Comparison of ENCODE assay signal across 21 mouse cellular contexts in genomic region chr17:56603186-56604069, GRCm38 (mm10). TPM values are rescaled to one million over a fixed set of nuclear protein-coding genes. Genes with fewer than 3 reads are reported as not detected.
A peak's percentile ranks its signal among the peaks of the same experiment; 100 is the strongest.
DNase-seq lines count a peak whose midpoint lies in the region; ATAC-seq and TF ChIP-seq lines count a peak whose summit lies in the region.
"Had no signal": no experiment of that assay in that cellular context is flagged by ENCODE, and none has a peak within 500 bp of the region (broad histone marks: within the 10 kb centered on the region; RNA-seq: fewer than 3 reads in every experiment).

No protein-coding gene starts in this region.

- no peak overlapping the region for H3K9ac ChIP-seq in forebrain, embryonic 12.5 days
- no peak overlapping the region for H3K9ac ChIP-seq in forebrain, embryonic 13.5 days
- H3K9ac ChIP-seq in hindbrain, embryonic 12.5 days: no peak overlapping the region
- H3K9ac ChIP-seq: embryonic facial prominence, embryonic 15.5 days; liver, embryonic 14.5 days; lung, embryonic 15.5 days; neural tube, embryonic 13.5 days had no signal

- peaks cover 6% of the 10 kb centered on the region for H3K4me1 ChIP-seq in forebrain, embryonic 12.5 days
- H3K4me1 ChIP-seq in forebrain, embryonic 13.5 days: peaks cover 3% of the 10 kb centered on the region
- no peaks in the 10 kb centered on the region for H3K4me1 ChIP-seq in bone marrow, adult 2 months (ENCODE audit: control insufficient read depth, insufficient read depth, low read length)
- H3K4me1 ChIP-seq in hindbrain, embryonic 12.5 days: peaks cover 9% of the 10 kb centered on the region

- DNase-seq in adrenal gland, adult 2 months: peak; percentile 72
- no peak for DNase-seq in adrenal gland, postnatal 25 days
- peak; percentile 49 to 58 for DNase-seq in cerebellum, postnatal 36 days
- no peak for DNase-seq in lung, postnatal 10 days
- DNase-seq: gastrocnemius, postnatal 10 days; kidney, adult 2 months; kidney, postnatal 10 days; right cerebral cortex, adult 18-20 months; thymus, adult 18-20 months; thymus, postnatal 4 days had no signal

- peak; percentile 19; the same call in 1 of the 2 replicates for TF ChIP-seq POLR2A in bone marrow, adult 2 months (IDR thresholded peaks at IDR 0.05; ENCODE audit: borderline replicate concordance, control insufficient read depth, low read depth, low read length)

- peaks cover 87% of the 10 kb centered on the region for H3K36me3 ChIP-seq in forebrain, embryonic 12.5 days (replicated peaks)
- peaks cover 91% of the 10 kb centered on the region for H3K36me3 ChIP-seq in forebrain, embryonic 13.5 days (ENCODE audit: poor library complexity, severe bottlenecking)
- peaks cover 85% of the 10 kb centered on the region for H3K36me3 ChIP-seq in hindbrain, embryonic 12.5 days

- no peak overlapping the region for H3K4me2 ChIP-seq in forebrain, embryonic 12.5 days
- H3K4me2 ChIP-seq in forebrain, embryonic 13.5 days: no peak overlapping the region
- H3K4me2 ChIP-seq in hindbrain, embryonic 12.5 days (replicated peaks): no peak overlapping the region
- H3K4me2 ChIP-seq: embryonic facial prominence, embryonic 15.5 days; lung, embryonic 15.5 days; midbrain, embryonic 11.5 days; neural tube, embryonic 13.5 days had no signal

- H3K4me3 ChIP-seq in forebrain, embryonic 12.5 days (replicated peaks): no peak overlapping the region
- no peak overlapping the region for H3K4me3 ChIP-seq in forebrain, embryonic 13.5 days
- H3K4me3 ChIP-seq in bone marrow, adult 2 months (replicated peaks; ENCODE audit: control insufficient read depth, low read depth, low read length): no peak overlapping the region
- H3K4me3 ChIP-seq in hindbrain, embryonic 12.5 days: no peak overlapping the region
- H3K4me3 ChIP-seq: embryonic facial prominence, embryonic 15.5 days; hindbrain, embryonic 10.5 days; lung, embryonic 15.5 days; neural tube, embryonic 13.5 days had no signal

- H3K27ac ChIP-seq in forebrain, embryonic 12.5 days: 0 out of 2 replicates have a peak overlapping the region, but pooled peaks have one; percentile 5
- no peak overlapping the region for H3K27ac ChIP-seq in forebrain, embryonic 13.5 days
- H3K27ac ChIP-seq in bone marrow, adult 2 months (ENCODE audit: control insufficient read depth, insufficient read depth, low read depth, low read length, poor library complexity): no peak overlapping the region
- H3K27ac ChIP-seq in hindbrain, embryonic 12.5 days: no peak overlapping the region
- H3K27ac ChIP-seq: embryonic facial prominence, embryonic 15.5 days; hindbrain, embryonic 10.5 days; liver, embryonic 14.5 days; lung, embryonic 15.5 days; macrophage; neural tube, embryonic 13.5 days had no signal

- no peaks in the 10 kb centered on the region for H3K9me3 ChIP-seq in forebrain, embryonic 12.5 days
- no peaks in the 10 kb centered on the region for H3K9me3 ChIP-seq in forebrain, embryonic 13.5 days (replicated peaks)
- H3K9me3 ChIP-seq in hindbrain, embryonic 12.5 days (replicated peaks): no peaks in the 10 kb centered on the region
- H3K9me3 ChIP-seq: embryonic facial prominence, embryonic 15.5 days; hindbrain, embryonic 10.5 days; lung, embryonic 15.5 days; neural tube, embryonic 13.5 days had no signal

- H3K27me3 ChIP-seq in forebrain, embryonic 12.5 days: no peaks in the 10 kb centered on the region
- H3K27me3 ChIP-seq in forebrain, embryonic 13.5 days: no peaks in the 10 kb centered on the region
- no peaks in the 10 kb centered on the region for H3K27me3 ChIP-seq in hindbrain, embryonic 12.5 days
- H3K27me3 ChIP-seq: embryonic facial prominence, embryonic 15.5 days; lung, embryonic 15.5 days; neural tube, embryonic 13.5 days had no signal

- ATAC-seq in forebrain, embryonic 12.5 days (ENCODE audit: low FRiP score): no peak
- ATAC-seq in forebrain, embryonic 13.5 days: no peak
- ATAC-seq in hindbrain, embryonic 12.5 days (ENCODE audit: low FRiP score): no peak

- 94% methylated on average over 28 of the region's 28 CpGs for WGBS in forebrain, embryonic 12.5 days
- 94% methylated on average over 28 of the region's 28 CpGs for WGBS in forebrain, embryonic 13.5 days
- 97% methylated on average over 28 of the region's 28 CpGs for WGBS in bone marrow, adult 2 months
- WGBS in hindbrain, embryonic 12.5 days: 95% methylated on average over 28 of the region's 28 CpGs

- no peak for TF ChIP-seq CTCF in bone marrow, adult 2 months (IDR thresholded peaks at IDR 0.05; ENCODE audit: control insufficient read depth, insufficient read depth, low read length)

RNA-seq across cellular contexts. Expression of gene 2410015M20Rik, which starts 6.1 kb away (rescaled TPM):
- 100 to 1,000 TPM; 317 to 361 TPM for total RNA-seq in adrenal gland, adult 2 months (2021)
- polyA plus RNA-seq in adrenal gland, adult 2 months (2012; rRNA removed): 98.0 and 117 TPM in 2 replicates
- total RNA-seq in adrenal gland, postnatal 25 days (2021): 303 and 325 TPM in 2 replicates
- 170 and 173 TPM in 2 replicates for polyA plus RNA-seq in forebrain, embryonic 12.5 days (2016; fragmentation: Nextera tagmentation; extraction: Ambion mirVana)
- polyA plus RNA-seq in forebrain, embryonic 13.5 days (2015; fragmentation: Nextera tagmentation; extraction: Ambion mirVana): 212 and 224 TPM in 2 replicates
- 44.0 and 94.1 TPM in 2 replicates for polyA plus RNA-seq in bone marrow, adult 2 months (2011; ENCODE audit: insufficient read depth, insufficient read length, low replicate concordance, missing spikeins)
- polyA plus RNA-seq in hindbrain, embryonic 12.5 days (2016; fragmentation: Nextera tagmentation; extraction: Ambion mirVana): 184 and 193 TPM in 2 replicates

RNA-seq across cellular contexts. Expression of gene Rpl36, which starts 9.8 kb away (rescaled TPM):
- 100 to 1,000 TPM; 720 to 828 TPM for total RNA-seq in adrenal gland, adult 2 months (2021)
- polyA plus RNA-seq in adrenal gland, adult 2 months (2012; rRNA removed): 1,273 and 1,721 TPM in 2 replicates
- total RNA-seq in adrenal gland, postnatal 25 days (2021): 836 and 891 TPM in 2 replicates
- polyA plus RNA-seq in forebrain, embryonic 12.5 days (2016; fragmentation: Nextera tagmentation; extraction: Ambion mirVana): 1,181 and 1,289 TPM in 2 replicates
- polyA plus RNA-seq in forebrain, embryonic 13.5 days (2015; fragmentation: Nextera tagmentation; extraction: Ambion mirVana): 1,314 and 1,523 TPM in 2 replicates
- polyA plus RNA-seq in bone marrow, adult 2 months (2011; ENCODE audit: insufficient read depth, insufficient read length, low replicate concordance, missing spikeins): 407 and 414 TPM in 2 replicates
- 1,045 and 1,230 TPM in 2 replicates for polyA plus RNA-seq in hindbrain, embryonic 12.5 days (2016; fragmentation: Nextera tagmentation; extraction: Ambion mirVana)

RNA-seq across cellular contexts. Expression of gene Safb, which starts 18.8 kb away (rescaled TPM):
- 100 to 1,000 TPM in 1 of 2 experiments, 10 to 100 TPM in 1; 87.4 to 126 TPM for total RNA-seq in adrenal gland, adult 2 months (2021)
- 77.8 and 121 TPM in 2 replicates for polyA plus RNA-seq in adrenal gland, adult 2 months (2012; rRNA removed)
- 143 and 157 TPM in 2 replicates for total RNA-seq in adrenal gland, postnatal 25 days (2021)
- polyA plus RNA-seq in forebrain, embryonic 12.5 days (2016; fragmentation: Nextera tagmentation; extraction: Ambion mirVana): 180 and 187 TPM in 2 replicates
- polyA plus RNA-seq in forebrain, embryonic 13.5 days (2015; fragmentation: Nextera tagmentation; extraction: Ambion mirVana): 126 and 135 TPM in 2 replicates
- 94.9 and 178 TPM in 2 replicates for polyA plus RNA-seq in bone marrow, adult 2 months (2011; ENCODE audit: insufficient read depth, insufficient read length, low replicate concordance, missing spikeins)
- polyA plus RNA-seq in hindbrain, embryonic 12.5 days (2016; fragmentation: Nextera tagmentation; extraction: Ambion mirVana): 161 and 162 TPM in 2 replicates

RNA-seq across cellular contexts. Expression of gene Safb2, which starts 19.0 kb away (rescaled TPM):
- total RNA-seq in adrenal gland, adult 2 months (2021): 100 to 1,000 TPM in 1 of 2 experiments, 10 to 100 TPM in 1; 82.8 to 119 TPM
- 65.4 and 89.2 TPM in 2 replicates for polyA plus RNA-seq in adrenal gland, adult 2 months (2012; rRNA removed)
- total RNA-seq in adrenal gland, postnatal 25 days (2021): 168 and 196 TPM in 2 replicates
- polyA plus RNA-seq in forebrain, embryonic 12.5 days (2016; fragmentation: Nextera tagmentation; extraction: Ambion mirVana): 100 and 104 TPM in 2 replicates
- polyA plus RNA-seq in forebrain, embryonic 13.5 days (2015; fragmentation: Nextera tagmentation; extraction: Ambion mirVana): 77.9 and 84.3 TPM in 2 replicates
- 251 and 400 TPM in 2 replicates for polyA plus RNA-seq in bone marrow, adult 2 months (2011; ENCODE audit: insufficient read depth, insufficient read length, low replicate concordance, missing spikeins)
- 93.5 and 105 TPM in 2 replicates for polyA plus RNA-seq in hindbrain, embryonic 12.5 days (2016; fragmentation: Nextera tagmentation; extraction: Ambion mirVana)

RNA-seq across cellular contexts. Expression of gene Lonp1, which starts 23.3 kb away (rescaled TPM):
- total RNA-seq in adrenal gland, adult 2 months (2021): 100 to 1,000 TPM; 549 to 571 TPM
- 447 and 560 TPM in 2 replicates for polyA plus RNA-seq in adrenal gland, adult 2 months (2012; rRNA removed)
- total RNA-seq in adrenal gland, postnatal 25 days (2021): 540 and 560 TPM in 2 replicates
- polyA plus RNA-seq in forebrain, embryonic 12.5 days (2016; fragmentation: Nextera tagmentation; extraction: Ambion mirVana): 54.4 and 55.0 TPM in 2 replicates
- 41.2 and 47.1 TPM in 2 replicates for polyA plus RNA-seq in forebrain, embryonic 13.5 days (2015; fragmentation: Nextera tagmentation; extraction: Ambion mirVana)
- polyA plus RNA-seq in bone marrow, adult 2 months (2011; ENCODE audit: insufficient read depth, insufficient read length, low replicate concordance, missing spikeins): 19.7 and 29.5 TPM in 2 replicates
- 50.6 and 55.5 TPM in 2 replicates for polyA plus RNA-seq in hindbrain, embryonic 12.5 days (2016; fragmentation: Nextera tagmentation; extraction: Ambion mirVana)

Comparison
In these comparisons a context has a peak if more than half of its experiments do, and no peak if none do; other contexts are left out.
1. DNase-seq: peak in adrenal gland, adult 2 months (single experiment) and cerebellum, postnatal 36 days (2 of 2); none in adrenal gland, postnatal 25 days (single experiment) and lung, postnatal 10 days (single experiment).